8 mouse cellular contexts compared by ENCODE assay signal in genomic region chr12:106955778-106956177, GRCm38 (mm10).
A peak's percentile ranks its signal among the peaks of the same experiment; 100 is the strongest.
DNase-seq lines count a peak whose midpoint lies in the region; ATAC-seq lines count a peak whose summit lies in the region.

No protein-coding gene starts in this region.

- peak; percentile 37 for DNase-seq in NIH3T3 (ENCODE audit: low read depth)
- DNase-seq in adrenal gland, postnatal 10 days = peak; percentile 87
- DNase-seq in left cerebral cortex, postnatal 14 days (ENCODE audit: low spot score in 2 of 2) = peak; percentile 75 to 81
- DNase-seq in spleen, postnatal 14 days (ENCODE audit: low spot score in 2 of 2) = no peak

- no peaks in the 10 kb centered on the region for H3K36me3 ChIP-seq in intestine, embryonic 16.5 days (ENCODE audit: control insufficient read depth, insufficient read depth, low read length)
- H3K36me3 ChIP-seq in neural tube, embryonic 15.5 days = no peaks in the 10 kb centered on the region

- peak; percentile 16; the same call in 1 of the 2 replicates for ATAC-seq in frontal cortex, adult (ENCODE audit: low TSS enrichment)
- ATAC-seq in intestine, embryonic 16.5 days = 0 out of 2 replicates have a peak, but pooled peaks have one; percentile 28
- ATAC-seq in neural tube, embryonic 15.5 days (ENCODE audit: low FRiP score) = peak; percentile 59
- no peak for ATAC-seq in CD4-positive, CD25-positive, alpha-beta regulatory T cell, adult 4 months

- H3K4me1 ChIP-seq in intestine, embryonic 16.5 days (ENCODE audit: control insufficient read depth, insufficient read depth, low read length) = no peaks in the 10 kb centered on the region; the same call in 1 of the 2 replicates
- peaks cover 28% of the 10 kb centered on the region for H3K4me1 ChIP-seq in neural tube, embryonic 15.5 days

- H3K9me3 ChIP-seq in intestine, embryonic 16.5 days (ENCODE audit: control insufficient read depth, low read length) = no peaks in the 10 kb centered on the region
- no peaks in the 10 kb centered on the region for H3K9me3 ChIP-seq in neural tube, embryonic 15.5 days (replicated peaks)

- H3K4me2 ChIP-seq in intestine, embryonic 16.5 days (ENCODE audit: low read depth, low read length) = no peak overlapping the region
- no peak overlapping the region for H3K4me2 ChIP-seq in neural tube, embryonic 15.5 days

- H3K27ac ChIP-seq in intestine, embryonic 16.5 days (ENCODE audit: low read length) = no peak overlapping the region
- H3K27ac ChIP-seq in neural tube, embryonic 15.5 days (replicated peaks) = peak overlapping the region; percentile 63

- 56% methylated on average over 12 of the region's 12 CpGs for WGBS in intestine, embryonic 16.5 days
- 50% methylated on average over 12 of the region's 12 CpGs for WGBS in neural tube, embryonic 15.5 days

- H3K27me3 ChIP-seq in intestine, embryonic 16.5 days (replicated peaks; ENCODE audit: control insufficient read depth, insufficient read depth, low read length) = no peaks in the 10 kb centered on the region
- H3K27me3 ChIP-seq in neural tube, embryonic 15.5 days (replicated peaks) = no peaks in the 10 kb centered on the region

- H3K4me3 ChIP-seq in intestine, embryonic 16.5 days (ENCODE audit: low read length) = no peak overlapping the region
- H3K4me3 ChIP-seq in neural tube, embryonic 15.5 days (replicated peaks) = no peak overlapping the region

- H3K9ac ChIP-seq in intestine, embryonic 16.5 days (ENCODE audit: low read depth, low read length) = no peak overlapping the region
- H3K9ac ChIP-seq in neural tube, embryonic 15.5 days (replicated peaks) = no peak overlapping the region

- intact Hi-C loops in left cerebral cortex, postnatal 14 days (cut with DNase I) = no loop called here

Comparison
In these comparisons a context has a peak if more than half of its experiments do, and no peak if none do; other contexts are left out.
1. DNase-seq: peak in NIH3T3 (single experiment), adrenal gland, postnatal 10 days (single experiment) and left cerebral cortex, postnatal 14 days (2 of 2); none in spleen, postnatal 14 days (0 of 2).